Mouse (Mus musculus): ENCODE measurements around the gene C2. TPM values are rescaled to one million over a fixed set of nuclear protein-coding genes. Genes with fewer than 3 reads are reported as not detected.

C2 gene
- total RNA-seq, 2 experiments from 2014 or later, result 0.22 to 2.0 TPM

GRCm38 (mm10) chr17:34879336-34879879 lies 18.7 kb downstream of the C2 start, which contains the start of gene Zbtb12:
Zbtb12 (plus strand) TSS chr17:34879483.
- no peak for DNase-seq

GRCm38 (mm10) chr17:34874321-34874720 lies 23.7 kb downstream of the C2 start:
- DNase-seq, result no peak

GRCm38 (mm10) chr17:34865981-34866380 lies 32.1 kb downstream of the C2 start:
- DNase-seq, result no peak

DNA sequence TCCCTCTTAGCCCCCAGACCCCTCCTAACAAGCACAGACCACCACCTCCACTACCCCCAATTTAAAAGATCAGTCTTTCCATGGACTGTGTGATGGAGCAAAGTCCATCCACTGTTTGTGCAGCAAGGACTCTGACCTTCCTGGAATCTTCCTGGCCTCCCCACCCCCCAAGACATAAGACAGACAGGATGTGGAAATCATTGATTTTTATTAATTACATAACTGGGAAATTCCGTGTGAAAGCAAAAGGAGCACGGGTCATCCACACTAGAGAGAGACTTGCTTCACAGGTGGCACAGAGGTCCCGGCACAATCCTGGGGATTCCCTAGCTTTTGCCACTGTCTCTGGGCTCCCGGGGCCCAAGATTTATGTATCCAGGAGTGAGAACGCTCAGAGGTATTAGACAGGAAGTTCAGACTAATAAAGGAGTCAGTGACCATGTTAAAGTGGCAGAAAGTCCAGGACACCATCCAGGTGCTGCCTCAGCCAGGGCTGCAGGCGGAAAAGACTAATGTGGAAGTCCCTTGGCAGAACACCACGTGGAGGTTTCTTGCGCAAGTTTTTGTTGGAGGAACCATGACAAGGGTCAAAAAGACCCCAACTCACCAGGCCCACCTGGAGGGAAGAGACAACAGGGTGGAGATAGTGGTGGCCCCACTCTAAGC lies 35.5 kb downstream of the C2 start, which contains the start of gene Cfb:
TSS of gene Cfb (minus strand) at position 103 of the 666 bp plus-strand sequence.
- DNase-seq, result no peak

- no peak for DNase-seq
Observed at GRCm38 (mm10) chr17:34861704-34862415, 36.2 kb downstream of the C2 start.

DNA sequence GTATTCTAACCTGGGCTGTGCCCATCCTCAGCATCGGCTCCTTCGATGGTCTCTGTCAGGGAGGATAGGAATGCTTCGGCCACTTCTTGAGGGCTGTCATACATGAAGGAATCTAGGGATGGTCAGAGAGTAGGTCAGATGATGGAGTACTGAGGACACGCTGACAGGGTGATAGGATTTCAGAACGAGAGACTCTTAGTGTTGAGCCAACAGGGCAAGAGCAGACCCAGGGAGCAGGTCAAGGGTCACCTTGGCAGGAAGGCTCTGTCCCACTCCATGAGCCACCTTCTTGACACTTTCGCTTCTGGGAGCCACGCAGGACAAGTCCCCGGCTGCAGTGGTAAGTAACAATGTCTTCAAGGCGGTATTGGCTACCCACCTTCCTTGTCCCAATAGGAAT lies 37.6 kb downstream of the C2 start:
- no peak for DNase-seq

- no peak for DNase-seq
Observed at GRCm38 (mm10) chr17:34858670-34859069, 39.4 kb downstream of the C2 start.

GRCm38 (mm10) chr17:34855825-34856224 lies 42.2 kb downstream of the C2 start:
- DNase-seq, result peak in 1 of 2 experiments; percentile 18

DNA sequence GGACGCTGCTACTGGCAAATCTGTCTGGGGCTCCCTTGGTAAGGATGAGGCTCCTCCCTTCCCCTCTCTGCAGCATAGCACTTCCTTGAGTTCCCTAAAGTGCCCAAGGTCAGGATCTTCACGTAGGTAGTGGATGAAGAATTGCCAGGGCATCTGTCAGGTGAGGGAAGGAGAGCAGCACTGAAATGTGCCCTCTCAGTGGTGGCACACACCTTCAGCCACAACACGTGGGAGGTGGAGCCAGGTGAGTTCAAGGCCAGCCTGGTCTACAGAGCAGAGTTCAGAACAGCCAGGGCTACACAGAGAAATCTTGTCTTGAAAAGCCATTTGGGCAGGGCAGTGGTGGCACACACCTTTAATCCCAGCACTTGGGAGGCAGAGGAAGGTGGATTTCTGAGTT lies 43.3 kb downstream of the C2 start:
- DNase-seq, result no peak

DNA sequence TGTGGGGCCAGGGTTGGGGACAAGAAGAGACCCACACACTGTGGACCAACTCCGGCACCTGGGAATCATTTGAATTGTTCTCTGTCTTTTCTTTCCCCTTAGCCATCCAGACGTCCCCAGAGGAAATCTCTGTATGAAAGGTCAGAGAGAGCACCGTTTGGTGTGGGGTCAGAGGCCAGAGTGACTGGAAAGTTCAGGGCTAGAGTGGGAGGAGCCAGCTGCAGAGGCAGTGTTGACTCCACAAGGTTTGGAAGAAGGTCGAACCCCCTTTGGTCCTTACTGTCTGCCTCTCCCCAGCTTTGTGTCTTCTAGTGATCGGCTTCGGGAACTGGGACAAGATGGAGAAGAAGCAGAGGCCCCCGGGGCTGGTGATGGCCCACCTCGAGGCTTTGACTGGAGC lies 44.6 kb downstream of the C2 start:
- DNase-seq, result no peak

DNA sequence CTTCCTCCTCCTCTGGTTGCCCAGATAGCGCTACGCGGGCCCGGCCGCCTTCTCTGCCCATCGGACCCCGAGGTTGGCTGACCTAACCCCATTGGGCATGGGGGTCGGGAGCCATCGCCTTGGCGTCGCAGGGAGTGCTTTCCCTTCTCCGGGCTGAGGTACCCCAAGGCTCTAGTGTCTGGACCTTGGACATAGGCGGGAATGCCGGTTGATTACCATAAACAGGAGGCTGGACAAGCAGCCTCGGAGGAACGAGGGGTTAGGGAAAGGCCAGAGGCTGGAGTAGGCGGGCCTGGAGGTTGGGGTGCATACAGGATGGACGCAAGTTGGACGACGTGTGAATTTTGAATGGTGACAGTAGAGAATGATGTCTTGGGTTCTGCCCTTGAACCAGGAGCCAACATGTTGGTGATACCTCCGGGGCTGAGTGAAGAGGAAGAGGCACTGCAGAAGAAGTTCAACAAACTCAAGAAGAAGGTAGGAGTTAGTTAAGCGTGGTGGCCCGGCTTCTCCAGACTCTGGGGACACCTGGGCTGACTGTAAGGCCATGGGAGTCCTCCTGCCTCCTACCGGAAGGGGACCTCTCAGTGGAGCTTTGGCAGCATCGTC lies 47.4 kb downstream of the C2 start:
- DNase-seq, result no peak

GRCm38 (mm10) chr17:34849722-34850516 lies 48.1 kb downstream of the C2 start, which contains the start of the genes Skiv2l and Nelfe:
Skiv2l (minus strand) TSS chr17:34850210.
Nelfe (plus strand) TSS chr17:34850391.
- peak; percentile 98 to 99 for DNase-seq

DNA sequence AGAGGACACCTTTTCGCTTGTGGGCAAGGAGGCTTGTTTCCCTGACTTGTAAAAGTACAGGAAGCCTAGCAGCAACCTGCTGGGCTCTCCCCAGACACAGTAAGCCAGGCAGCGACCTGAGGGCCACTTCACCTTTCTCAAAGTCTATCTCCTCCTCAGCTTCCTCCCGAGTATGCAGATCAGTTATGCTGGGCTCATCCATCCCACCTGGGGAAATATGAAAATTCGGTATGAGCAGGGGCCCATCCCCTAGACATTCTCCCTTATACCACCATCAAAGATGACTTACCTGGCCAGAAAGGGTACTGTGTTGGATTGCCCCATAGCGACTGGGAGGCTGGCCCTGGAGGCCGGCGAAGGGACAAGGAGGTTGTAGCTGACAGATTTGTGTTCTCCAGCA lies 50.5 kb downstream of the C2 start:
- DNase-seq, result no peak

GRCm38 (mm10) chr17:34847192-34847591 lies 50.9 kb downstream of the C2 start:
- no peak for DNase-seq

DNA sequence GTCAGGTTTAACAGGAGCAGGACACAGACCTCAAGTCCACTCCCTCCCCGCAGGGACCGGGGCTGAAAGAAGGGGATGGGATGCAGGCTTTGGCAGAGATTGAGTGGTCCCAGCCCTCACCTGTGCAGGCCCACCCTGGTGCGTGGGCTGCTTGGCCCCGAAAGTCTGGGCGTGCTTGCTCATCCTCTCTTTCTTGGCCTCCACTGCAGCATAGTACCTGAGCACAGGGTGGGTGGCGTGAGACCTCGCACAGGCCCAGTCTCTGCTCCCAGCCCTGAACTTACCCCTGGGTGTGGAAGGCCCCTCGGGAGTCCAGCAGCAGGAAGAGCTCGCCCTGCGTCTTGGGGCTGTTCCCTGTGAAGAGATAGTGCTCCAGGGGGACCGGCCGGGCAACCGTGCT lies 53.2 kb downstream of the C2 start:
- no peak for DNase-seq

DNA sequence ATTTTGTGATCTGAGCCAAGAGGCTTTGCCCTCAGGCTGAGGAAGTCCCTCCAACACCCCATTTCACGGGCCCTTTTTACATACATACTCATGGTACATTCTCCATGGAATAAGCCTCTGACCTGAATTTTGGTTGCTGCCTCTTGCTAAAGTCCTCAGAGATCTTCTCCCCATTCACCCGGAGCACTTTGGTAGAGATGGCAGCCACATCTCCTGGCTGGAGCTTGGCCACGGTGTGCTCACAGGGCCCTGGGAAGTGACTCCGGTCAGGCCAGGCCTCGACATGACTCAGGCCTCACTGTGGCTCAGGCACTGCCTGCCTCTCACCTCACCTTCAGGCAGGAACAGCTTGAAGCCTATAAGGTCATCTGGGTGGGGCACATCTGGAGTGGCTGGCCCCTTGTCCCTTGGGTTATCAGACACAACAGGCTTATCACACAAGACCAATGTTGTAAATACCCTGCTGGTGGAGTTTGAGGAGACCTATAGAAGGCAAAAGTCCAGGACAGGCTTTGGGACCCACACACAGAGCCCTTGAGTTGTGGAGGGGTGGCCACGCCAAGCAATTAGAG lies 57.2 kb downstream of the C2 start:
- no peak for DNase-seq

- DNase-seq, result no peak
Observed at GRCm38 (mm10) chr17:34838785-34839184, 59.3 kb downstream of the C2 start.

GRCm38 (mm10) chr17:34837464-34838324 lies 60.4 kb downstream of the C2 start:
- no peak for DNase-seq

- DNase-seq, result peak; percentile 97 to 98
Observed at GRCm38 (mm10) chr17:34836856-34837221, 61.2 kb downstream of the C2 start, which contains the start of the genes Stk19 and Dxo. Stk19 (minus strand) TSS chr17:34836945. Dxo (plus strand) TSS chr17:34837019.

GRCm38 (mm10) chr17:34836155-34836855 lies 61.8 kb downstream of the C2 start:
- no peak for DNase-seq

Data from layer of hippocampus, postnatal 36 days (tissue).